Mouse (Mus musculus): Measurements from ENCODE around the gene F2r. TPM values are rescaled to one million over a fixed set of nuclear protein-coding genes. Genes with fewer than 3 reads are reported as not detected.

Gene F2r
- polyA plus RNA-seq, 1 experiment: 5.7 TPM

GRCm38 (mm10) chr13:95592860-95593259 is 25.4 kb downstream of the F2r start:
- Histone ChIP-seq H3K4me3 (ENCODE audit: insufficient read depth, low read depth, low read length) (no peak overlapping the region), H3K27ac (replicated peaks; ENCODE audit: low read depth, low read length) (no peak overlapping the region), H3K4me1 (ENCODE audit: control insufficient read depth, insufficient read depth, insufficient read length, low read length) (no peaks in the 10 kb centered on the region)

GRCm38 (mm10) chr13:95591606-95592005 is 26.7 kb downstream of the F2r start:
- Histone ChIP-seq H3K4me3 (ENCODE audit: insufficient read depth, low read depth, low read length) (no peak overlapping the region), H3K27ac (replicated peaks; ENCODE audit: low read depth, low read length) (no peak overlapping the region), H3K4me1 (ENCODE audit: control insufficient read depth, insufficient read depth, insufficient read length, low read length) (no peaks in the 10 kb centered on the region)

GRCm38 (mm10) chr13:95587628-95588027 is 30.7 kb downstream of the F2r start:
- no peak overlapping the region for H3K4me3 ChIP-seq (ENCODE audit: insufficient read depth, low read depth, low read length)

GRCm38 (mm10) chr13:95584898-95585297 is 33.4 kb downstream of the F2r start:
- no peak overlapping the region for H3K27ac ChIP-seq (replicated peaks; ENCODE audit: low read depth, low read length)
- no peaks in the 10 kb centered on the region for H3K4me1 ChIP-seq (ENCODE audit: control insufficient read depth, insufficient read depth, insufficient read length, low read length)
- no peak overlapping the region for H3K4me3 ChIP-seq (ENCODE audit: insufficient read depth, low read depth, low read length)

More at GRCm38 (mm10) chr13:95587628-95588027, 30.7 kb downstream of the F2r start:
- no peaks in the 10 kb centered on the region for H3K4me1 ChIP-seq (ENCODE audit: control insufficient read depth, insufficient read depth, insufficient read length, low read length)
- H3K27ac ChIP-seq (replicated peaks; ENCODE audit: low read depth, low read length): no peak overlapping the region

GRCm38 (mm10) chr13:95583237-95584189 is 34.8 kb downstream of the F2r start:
- no peaks in the 10 kb centered on the region for H3K4me1 ChIP-seq (ENCODE audit: control insufficient read depth, insufficient read depth, insufficient read length, low read length)
- H3K27ac ChIP-seq (replicated peaks; ENCODE audit: low read depth, low read length): no peak overlapping the region
- H3K4me3 ChIP-seq (ENCODE audit: insufficient read depth, low read depth, low read length): no peak overlapping the region

GRCm38 (mm10) chr13:95581850-95582249 is 36.4 kb downstream of the F2r start:
- no peak overlapping the region for H3K4me3 ChIP-seq (ENCODE audit: insufficient read depth, low read depth, low read length)
- H3K4me1 ChIP-seq (ENCODE audit: control insufficient read depth, insufficient read depth, insufficient read length, low read length): no peaks in the 10 kb centered on the region
- H3K27ac ChIP-seq (replicated peaks; ENCODE audit: low read depth, low read length): no peak overlapping the region

- no peaks in the 10 kb centered on the region for H3K4me1 ChIP-seq (ENCODE audit: control insufficient read depth, insufficient read depth, insufficient read length, low read length)
- H3K4me3 ChIP-seq (ENCODE audit: insufficient read depth, low read depth, low read length): no peak overlapping the region
- H3K27ac ChIP-seq (replicated peaks; ENCODE audit: low read depth, low read length): no peak overlapping the region
Observed at GRCm38 (mm10) chr13:95578016-95578697, 40.1 kb downstream of the F2r start.

- Histone ChIP-seq H3K27ac (replicated peaks; ENCODE audit: low read depth, low read length) (no peak overlapping the region), H3K4me1 (ENCODE audit: control insufficient read depth, insufficient read depth, insufficient read length, low read length) (no peaks in the 10 kb centered on the region), H3K4me3 (ENCODE audit: insufficient read depth, low read depth, low read length) (no peak overlapping the region)
Observed at GRCm38 (mm10) chr13:95570877-95571276, 47.4 kb downstream of the F2r start.

GRCm38 (mm10) chr13:95569326-95569725 is 49.0 kb downstream of the F2r start:
- H3K4me1 ChIP-seq (ENCODE audit: control insufficient read depth, insufficient read depth, insufficient read length, low read length): no peaks in the 10 kb centered on the region
- no peak overlapping the region for H3K4me3 ChIP-seq (ENCODE audit: insufficient read depth, low read depth, low read length)
- H3K27ac ChIP-seq (replicated peaks; ENCODE audit: low read depth, low read length): no peak overlapping the region

GRCm38 (mm10) chr13:95568336-95568735 is 50.0 kb downstream of the F2r start:
- no peak overlapping the region for H3K27ac ChIP-seq (replicated peaks; ENCODE audit: low read depth, low read length)
- no peak overlapping the region for H3K4me3 ChIP-seq (ENCODE audit: insufficient read depth, low read depth, low read length)
- no peaks in the 10 kb centered on the region for H3K4me1 ChIP-seq (ENCODE audit: control insufficient read depth, insufficient read depth, insufficient read length, low read length)

GRCm38 (mm10) chr13:95566841-95567551 is 51.3 kb downstream of the F2r start:
- no peak overlapping the region for H3K27ac ChIP-seq (replicated peaks; ENCODE audit: low read depth, low read length)
- H3K4me3 ChIP-seq (ENCODE audit: insufficient read depth, low read depth, low read length): no peak overlapping the region
- H3K4me1 ChIP-seq (ENCODE audit: control insufficient read depth, insufficient read depth, insufficient read length, low read length): no peaks in the 10 kb centered on the region

GRCm38 (mm10) chr13:95563693-95564092 is 54.6 kb downstream of the F2r start:
- H3K4me3 ChIP-seq (ENCODE audit: insufficient read depth, low read depth, low read length): no peak overlapping the region
- H3K27ac ChIP-seq (replicated peaks; ENCODE audit: low read depth, low read length): no peak overlapping the region
- H3K4me1 ChIP-seq (ENCODE audit: control insufficient read depth, insufficient read depth, insufficient read length, low read length): no peaks in the 10 kb centered on the region

- H3K4me3 ChIP-seq (ENCODE audit: insufficient read depth, low read depth, low read length): no peak overlapping the region
- no peaks in the 10 kb centered on the region for H3K4me1 ChIP-seq (ENCODE audit: control insufficient read depth, insufficient read depth, insufficient read length, low read length)
- no peak overlapping the region for H3K27ac ChIP-seq (replicated peaks; ENCODE audit: low read depth, low read length)
Observed at GRCm38 (mm10) chr13:95563066-95563610, 55.1 kb downstream of the F2r start.

GRCm38 (mm10) chr13:95557326-95557725 is 61.0 kb downstream of the F2r start:
- Histone ChIP-seq H3K4me1 (ENCODE audit: control insufficient read depth, insufficient read depth, insufficient read length, low read length) (no peaks in the 10 kb centered on the region; the same call in 1 of the 2 replicates), H3K27ac (replicated peaks; ENCODE audit: low read depth, low read length) (no peak overlapping the region), H3K4me3 (ENCODE audit: insufficient read depth, low read depth, low read length) (no peak overlapping the region)

Measured in brown adipose tissue, adult 24 weeks (tissue).